Mouse (Mus musculus) T-cell, adult 66 days (primary cell): ENCODE measurements around the gene Tubd1. TPM values are rescaled to one million over a fixed set of nuclear protein-coding genes. Genes with fewer than 3 reads are reported as not detected.

ENCODE experiments used
- total RNA-seq, 2 experiments: library from RNA; stranded (reverse); gene quantifications; 3 replicates in 1 of 2; 4 replicates in 1 of 2; pipeline ENCODE4 v1.2.4; 2023

Tubd1 gene
- total RNA-seq: 1 to 10 TPM; 5.5 to 6.0 TPM

DNA sequence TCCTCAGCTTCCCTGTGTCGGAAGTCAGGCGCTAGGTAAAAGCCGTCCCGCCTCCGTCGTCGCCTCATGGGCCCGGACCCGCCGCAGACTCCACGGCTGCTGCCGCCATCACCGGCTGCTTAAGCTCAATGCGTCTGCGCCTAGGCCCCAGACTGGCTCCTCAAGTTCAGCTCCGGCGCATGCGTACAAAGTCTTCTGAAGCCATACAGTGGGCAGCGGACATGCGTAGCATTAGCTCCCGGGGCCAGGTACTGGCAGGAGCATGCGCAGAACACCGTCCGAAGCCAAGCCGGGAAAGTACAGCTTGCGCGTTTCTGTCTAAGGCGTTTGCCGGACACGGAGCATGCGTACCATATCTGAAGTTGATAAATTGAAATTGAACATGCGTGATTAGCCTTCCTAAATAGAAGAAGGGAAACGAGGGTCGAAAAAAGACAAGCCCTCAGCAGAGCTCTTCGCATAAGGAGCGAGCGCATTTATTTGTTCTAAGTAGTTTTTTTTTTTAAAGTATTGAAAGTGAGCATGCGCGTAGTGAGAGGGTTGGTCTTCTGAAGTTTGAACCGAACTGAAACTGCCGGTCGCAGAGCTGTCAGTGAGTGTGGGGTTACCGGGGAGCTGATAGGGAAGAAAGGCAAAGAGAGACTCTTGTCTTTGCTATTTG is at the start of gene Tubd1, which contains the start of gene Rps6kb1:
Gene Tubd1, plus strand, starts transcription at position 353 of the 661 bp plus-strand sequence.
Gene Rps6kb1, minus strand, starts transcription at position 167 of the 661 bp plus-strand sequence.

Other genes with a start within 250 kb of the Tubd1 start
- gene Med13, start 187.4 kb upstream of the Tubd1 start, total RNA-seq: 10 to 100 TPM; 78.2 to 83.4 TPM
- gene Rnft1, start 60.3 kb upstream of the Tubd1 start, total RNA-seq: 10 to 100 TPM; 54.8 to 55.4 TPM
- 10 to 100 TPM; 56.5 to 58.9 TPM for gene Rps6kb1, start 186 bp upstream of the Tubd1 start, total RNA-seq
- 10 to 100 TPM; 67.1 to 81.8 TPM for gene Vmp1, start 138.8 kb downstream of the Tubd1 start, total RNA-seq
- 1 to 10 TPM; 5.1 to 5.5 TPM for gene Ptrh2, start 139.0 kb downstream of the Tubd1 start, total RNA-seq
- 100 to 1,000 TPM; 134 to 151 TPM for gene Cltc, start 212.6 kb downstream of the Tubd1 start, total RNA-seq